Mouse (Mus musculus) limb, embryonic 13.5 days (tissue): ENCODE data around the gene Olfr804. TPM values are rescaled to one million over a fixed set of nuclear protein-coding genes. Genes with fewer than 3 reads are reported as not detected.

ENCODE experiments used
- ATAC-seq: fragments of 200-750 bp; cut with Nextera tagmentation; 2 replicates; pipeline ENCODE4 v1.8.0; 2017; ENCODE audit warnings: low read depth, moderate number of reproducible peaks, moderate TSS enrichment; ENCODE audit not compliant: low FRiP score
- H3K27ac ChIP-seq: fragments of 300-500 bp; sonication (generic); 2 replicates; pipeline ENCODE4 v1.5.1; 2015; ENCODE audit warnings: inconsistent platforms, mild to moderate bottlenecking, moderate library complexity
- H3K27me3 ChIP-seq: fragments of 300-500 bp; sonication (generic); 2 replicates; pipeline ENCODE4 v1.6.1; 2015; ENCODE audit warnings: mild to moderate bottlenecking, inconsistent platforms
- H3K36me3 ChIP-seq: fragments of 300-500 bp; sonication (generic); 2 replicates; pipeline ENCODE4 v1.6.1; 2015; ENCODE audit warnings: inconsistent platforms, mild to moderate bottlenecking, moderate library complexity
- H3K4me1 ChIP-seq: fragments of 300-500 bp; sonication (generic); 2 replicates; pipeline ENCODE4 v1.6.1; 2015; ENCODE audit warnings: inconsistent platforms
- H3K4me2 ChIP-seq: fragments of 300-500 bp; sonication (generic); replicated peaks from 2 replicates; pipeline ENCODE4 v1.6.1; 2015; ENCODE audit warnings: inconsistent platforms, mild to moderate bottlenecking, moderate library complexity
- H3K4me3 ChIP-seq: fragments of 300-500 bp; sonication (generic); 2 replicates; pipeline ENCODE4 v1.5.1; 2015; ENCODE audit warnings: moderate library complexity, mild to moderate bottlenecking, inconsistent platforms
- H3K9ac ChIP-seq: fragments of 300-500 bp; sonication (generic); 2 replicates; pipeline ENCODE4 v1.6.1; 2015; ENCODE audit warnings: mild to moderate bottlenecking, inconsistent platforms
- H3K9me3 ChIP-seq: fragments of 300-500 bp; sonication (generic); 2 replicates; pipeline ENCODE4 v1.6.1; 2016; ENCODE audit warnings: inconsistent platforms
- WGBS: fragments of 180-500 bp; shearing (Covaris S2); methylation state at CpG from one replicate; pipeline ENCODE4 v1.1.7; 2015; 5-methylcytosine and 5-hydroxymethylcytosine counted together
- microRNA-seq: library from miRNA; unstranded; fragments of <30 nt; microRNA quantifications from one replicate; pipeline ENCODE4, GENCODE M21; 2016
- polyA plus RNA-seq: library from polyadenylated mRNA; unstranded; fragments of >200 nt; fragmentation: Nextera tagmentation; extraction: Ambion mirVana; gene quantifications from 2 replicates; pipeline ENCODE4 v1.2.1, GENCODE M21; 2015

Olfr804 gene
- not detected in 2 replicates for polyA plus RNA-seq

DNA sequence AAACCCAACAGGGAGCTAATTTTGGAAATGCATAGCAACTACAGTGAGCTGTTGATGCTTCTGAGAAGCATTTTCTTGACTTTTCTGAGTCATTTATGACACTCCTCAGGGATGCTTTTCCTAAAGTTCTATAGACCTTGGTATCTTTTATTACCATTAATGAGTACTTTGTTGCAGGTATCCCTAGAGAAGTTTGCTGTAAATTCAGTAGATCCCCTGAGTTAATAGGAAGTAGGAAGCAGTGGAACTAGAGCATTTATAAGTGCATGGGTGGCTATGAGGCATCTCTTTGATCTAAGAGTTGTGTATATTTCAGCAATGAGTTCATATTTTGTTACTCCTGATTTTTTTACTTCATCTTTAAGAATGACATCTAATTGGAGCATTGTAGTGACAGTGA, at the start of gene Olfr804:
Gene Olfr804 (plus strand): TSS at position 301 of the 400 bp plus-strand sequence.
- no peaks in the 10 kb centered on the region for H3K9me3 ChIP-seq
- no peak within 1 kb of the TSS for H3K9ac ChIP-seq
- no peaks in the 10 kb centered on the region for H3K36me3 ChIP-seq
- no peak within 1 kb of the TSS for H3K4me2 ChIP-seq
- no peak for ATAC-seq
- no peak within 1 kb of the TSS for H3K4me3 ChIP-seq
- no peaks in the 10 kb centered on the region for H3K27me3 ChIP-seq
- no peak within 1 kb of the TSS for H3K27ac ChIP-seq
- no peaks in the 10 kb centered on the region for H3K4me1 ChIP-seq

GRCm38 (mm10) chr10:129657394-129657793, 45.6 kb upstream of the Olfr804 start, which contains the start of gene Olfr800:
Gene Olfr800 (plus strand): TSS chr10:129657694.
- Histone ChIP-seq H3K27ac (no peak within 1 kb of the TSS), H3K4me2 (no peak within 1 kb of the TSS), H3K9ac (no peak within 1 kb of the TSS), H3K27me3 (no peaks in the 10 kb centered on the region), H3K36me3 (no peaks in the 10 kb centered on the region), H3K4me1 (no peaks in the 10 kb centered on the region), H3K9me3 (no peaks in the 10 kb centered on the region), H3K4me3 (no peak within 1 kb of the TSS)
- no peak for ATAC-seq

DNA sequence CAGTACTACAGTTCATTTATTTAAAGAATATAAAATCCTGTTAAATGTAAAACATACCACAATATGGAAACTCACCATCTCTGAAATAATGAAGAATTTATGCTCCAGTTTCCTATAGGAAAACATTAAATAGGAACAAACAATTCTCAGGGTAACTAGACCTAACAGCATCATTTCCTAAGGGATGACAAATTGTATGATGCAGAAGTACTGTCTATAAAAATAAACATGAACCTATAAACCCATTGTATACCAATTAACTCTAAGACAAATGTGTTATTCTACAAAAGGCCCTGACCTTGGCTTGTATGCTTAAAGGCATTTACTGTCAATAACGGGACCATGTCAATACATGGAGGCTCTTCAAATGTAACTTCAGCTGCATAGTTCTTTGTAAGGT, 29.2 kb upstream of the Olfr804 start, which contains the start of gene Olfr801:
Gene Olfr801 (minus strand): TSS at position 101 of the 400 bp plus-strand sequence.
- 80% methylated on average over 1 of the region's 1 CpGs for WGBS

GRCm38 (mm10) chr10:129688069-129688468, 14.9 kb upstream of the Olfr804 start, which contains the start of gene Olfr802:
Gene Olfr802 (minus strand): TSS chr10:129688169.
- no peak for ATAC-seq
- H3K9ac ChIP-seq: no peak within 1 kb of the TSS
- H3K27ac ChIP-seq: no peak within 1 kb of the TSS
- no peaks in the 10 kb centered on the region for H3K9me3 ChIP-seq
- no peaks in the 10 kb centered on the region for H3K36me3 ChIP-seq
- H3K4me3 ChIP-seq: no peak within 1 kb of the TSS
- no peaks in the 10 kb centered on the region for H3K4me1 ChIP-seq
- no peaks in the 10 kb centered on the region for H3K27me3 ChIP-seq
- WGBS: 67% methylated on average over 1 of the region's 1 CpGs
- no peak within 1 kb of the TSS for H3K4me2 ChIP-seq

More for the DNA sequence above, 29.2 kb upstream of the Olfr804 start, which contains the start of gene Olfr801:
- H3K36me3 ChIP-seq: no peaks in the 10 kb centered on the region
- H3K27ac ChIP-seq: no peak within 1 kb of the TSS
- no peak within 1 kb of the TSS for H3K9ac ChIP-seq
- H3K9me3 ChIP-seq: no peaks in the 10 kb centered on the region
- H3K4me1 ChIP-seq: no peaks in the 10 kb centered on the region
- H3K4me3 ChIP-seq: no peak within 1 kb of the TSS
- no peak for ATAC-seq
- H3K4me2 ChIP-seq: no peak within 1 kb of the TSS
- H3K27me3 ChIP-seq: no peaks in the 10 kb centered on the region

DNA sequence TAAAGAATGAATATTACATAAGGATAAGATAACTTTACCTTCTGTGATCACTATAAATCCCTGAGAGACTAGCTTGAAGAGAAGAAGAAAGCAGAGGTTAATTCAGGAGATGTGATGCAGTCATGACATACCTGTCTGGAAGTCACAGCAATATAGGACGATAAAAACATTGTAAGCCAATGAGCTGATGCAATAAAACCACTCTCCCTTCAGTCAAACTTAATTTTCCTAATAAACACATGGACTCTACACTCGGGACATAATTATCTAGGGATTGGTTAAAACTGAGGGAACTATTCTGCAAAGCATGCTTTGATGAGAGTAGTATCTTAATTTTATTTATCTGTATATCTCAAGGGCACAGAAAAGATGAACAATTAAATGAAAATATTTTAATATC, 8.8 kb upstream of the Olfr804 start, which contains the start of gene Olfr803:
Gene Olfr803 (minus strand): TSS at position 101 of the 400 bp plus-strand sequence.
- no peaks in the 10 kb centered on the region for H3K27me3 ChIP-seq
- 74% methylated on average over 2 of the region's 2 CpGs for WGBS
- H3K9ac ChIP-seq: no peak within 1 kb of the TSS
- H3K27ac ChIP-seq: no peak within 1 kb of the TSS
- no peaks in the 10 kb centered on the region for H3K4me1 ChIP-seq
- no peak within 1 kb of the TSS for H3K4me3 ChIP-seq
- no peak within 1 kb of the TSS for H3K4me2 ChIP-seq
- ATAC-seq: no peak
- no peaks in the 10 kb centered on the region; the same call in 1 of the 2 replicates for H3K9me3 ChIP-seq
- H3K36me3 ChIP-seq: no peaks in the 10 kb centered on the region

- Histone ChIP-seq H3K36me3 (no peaks in the 10 kb centered on the region), H3K4me3 (no peak within 1 kb of the TSS), H3K27ac (no peak within 1 kb of the TSS), H3K9me3 (no peaks in the 10 kb centered on the region), H3K4me2 (no peak within 1 kb of the TSS), H3K9ac (no peak within 1 kb of the TSS), H3K27me3 (no peaks in the 10 kb centered on the region), H3K4me1 (no peaks in the 10 kb centered on the region)
- no peak for ATAC-seq
- 96% methylated on average over 2 of the region's 2 CpGs for WGBS
These were observed 26.3 kb downstream of the Olfr804 start, which contains the start of gene Olfr805 for GRCm38 (mm10) chr10:129729275-129729674. Gene Olfr805 (minus strand): TSS chr10:129729375.

DNA sequence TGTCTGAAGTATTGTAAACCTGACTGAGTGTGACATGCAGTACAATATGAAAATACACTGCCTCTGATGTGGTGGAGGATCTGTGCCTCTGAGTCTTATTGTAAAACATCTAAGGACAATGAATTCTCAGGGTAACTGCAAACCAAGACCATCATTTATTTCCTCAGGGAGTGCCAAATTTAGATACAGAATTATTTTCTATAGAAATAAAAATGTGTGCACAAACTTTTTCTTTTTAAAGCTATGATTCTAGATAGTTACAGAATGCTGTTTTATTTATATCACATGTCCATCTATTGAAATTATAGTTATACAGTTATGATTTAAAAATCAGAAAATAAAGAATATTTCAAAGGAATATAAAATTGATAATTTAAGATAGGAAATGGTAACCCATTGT, 38.8 kb downstream of the Olfr804 start, which contains the start of gene Olfr806:
Gene Olfr806 (minus strand): TSS at position 101 of the 400 bp plus-strand sequence.
- ATAC-seq: no peak
- Histone ChIP-seq H3K27ac (no peak within 1 kb of the TSS), H3K4me2 (no peak within 1 kb of the TSS), H3K4me3 (no peak within 1 kb of the TSS), H3K27me3 (no peaks in the 10 kb centered on the region), H3K9ac (no peak within 1 kb of the TSS), H3K9me3 (no peaks in the 10 kb centered on the region), H3K4me1 (no peaks in the 10 kb centered on the region), H3K36me3 (no peaks in the 10 kb centered on the region)

- H3K4me1 ChIP-seq: no peaks in the 10 kb centered on the region
- H3K4me2 ChIP-seq: no peak within 1 kb of the TSS
- 90% methylated on average over 1 of the region's 1 CpGs for WGBS
- H3K27me3 ChIP-seq: no peaks in the 10 kb centered on the region
- no peak within 1 kb of the TSS for H3K4me3 ChIP-seq
- H3K9ac ChIP-seq: no peak within 1 kb of the TSS
- no peak for ATAC-seq
- H3K9me3 ChIP-seq: no peaks in the 10 kb centered on the region
- H3K36me3 ChIP-seq: no peaks in the 10 kb centered on the region
- no peak within 1 kb of the TSS for H3K27ac ChIP-seq
These were observed 54.7 kb downstream of the Olfr804 start, which contains the start of gene Olfr807 for GRCm38 (mm10) chr10:129757693-129758092. Gene Olfr807 (minus strand): TSS chr10:129757793.

Small RNA genes within 50 kb of the gene (microRNA-seq; reads per million reads assigned to microRNA genes)
- gene Gm24485: not detected

Other genes starting within 250 kb of the Olfr804 start
- not detected in 2 replicates for gene Olfr787, start 241.3 kb upstream of the Olfr804 start, polyA plus RNA-seq
- not detected in 2 replicates for gene Olfr788, start 232.2 kb upstream of the Olfr804 start, polyA plus RNA-seq
- not detected in 2 replicates for gene Olfr789, start 218.5 kb upstream of the Olfr804 start, polyA plus RNA-seq
- not detected in 2 replicates for gene Olfr790, start 204.7 kb upstream of the Olfr804 start, polyA plus RNA-seq
- not detected in 2 replicates for gene Olfr791, start 181.4 kb upstream of the Olfr804 start, polyA plus RNA-seq
- gene Olfr792, start 164.0 kb upstream of the Olfr804 start, polyA plus RNA-seq: not detected in 2 replicates
- not detected in 2 replicates for gene Olfr794, start 135.6 kb upstream of the Olfr804 start, polyA plus RNA-seq
- not detected in 2 replicates for gene Olfr796, start 90.6 kb upstream of the Olfr804 start, polyA plus RNA-seq
- not detected in 2 replicates for gene Olfr798, start 75.3 kb upstream of the Olfr804 start, polyA plus RNA-seq
- gene Olfr799, start 65.7 kb upstream of the Olfr804 start, polyA plus RNA-seq: not detected in 2 replicates
- not detected in 2 replicates for gene Olfr800, start 45.5 kb upstream of the Olfr804 start, polyA plus RNA-seq
- gene Olfr801, start 29.3 kb upstream of the Olfr804 start, polyA plus RNA-seq: not detected in 2 replicates
- gene Olfr802, start 15.0 kb upstream of the Olfr804 start, polyA plus RNA-seq: not detected in 2 replicates
- not detected in 2 replicates for gene Olfr803, start 8.9 kb upstream of the Olfr804 start, polyA plus RNA-seq
- gene Olfr805, start 26.2 kb downstream of the Olfr804 start, polyA plus RNA-seq: not detected in 2 replicates
- not detected in 2 replicates for gene Olfr806, start 38.7 kb downstream of the Olfr804 start, polyA plus RNA-seq
- gene Olfr807, start 54.6 kb downstream of the Olfr804 start, polyA plus RNA-seq: not detected in 2 replicates
- not detected in 2 replicates for gene Olfr808, start 62.3 kb downstream of the Olfr804 start, polyA plus RNA-seq
- gene Olfr809, start 71.4 kb downstream of the Olfr804 start, polyA plus RNA-seq: not detected in 2 replicates
- not detected in 2 replicates for gene Olfr810, start 91.7 kb downstream of the Olfr804 start, polyA plus RNA-seq
- gene Olfr811, start 101.2 kb downstream of the Olfr804 start, polyA plus RNA-seq: not detected in 2 replicates
- not detected in 2 replicates for gene Olfr812, start 142.9 kb downstream of the Olfr804 start, polyA plus RNA-seq
- not detected in 2 replicates for gene Olfr813, start 152.2 kb downstream of the Olfr804 start, polyA plus RNA-seq
- gene Olfr814, start 176.6 kb downstream of the Olfr804 start, polyA plus RNA-seq: not detected in 2 replicates
- gene Olfr815, start 202.7 kb downstream of the Olfr804 start, polyA plus RNA-seq: not detected in 2 replicates
- gene Olfr816, start 212.4 kb downstream of the Olfr804 start, polyA plus RNA-seq: not detected in 2 replicates
- not detected in 2 replicates for gene Olfr818, start 245.9 kb downstream of the Olfr804 start, polyA plus RNA-seq